8 mouse cellular contexts compared by ENCODE assay signal in genomic region chr4:104913291-104914129, GRCm38 (mm10). TPM values are rescaled to one million over a fixed set of nuclear protein-coding genes. Genes with fewer than 3 reads are reported as not detected.
DNase-seq lines count a peak whose midpoint lies in the region; ATAC-seq lines count a peak whose summit lies in the region.

TSS of gene Fyb2 (plus strand) at chr4:104913456.

- H3K4me1 ChIP-seq in forebrain, embryonic 12.5 days = peaks cover 10% of the 10 kb centered on the region
- peaks cover 12% of the 10 kb centered on the region for H3K4me1 ChIP-seq in midbrain, embryonic 10.5 days

- peak; percentile 48 for DNase-seq in kidney, adult 18-20 months
- no peak for DNase-seq in kidney, adult 11 months
- DNase-seq in kidney, postnatal 10 days = peak; percentile 39
- no peak for DNase-seq in midbrain, embryonic 10.5 days (ENCODE audit: low spot score)
- no peak for DNase-seq in thymus, adult 18-20 months
- no peak for DNase-seq in adrenal gland, postnatal 14 days
- no peak for DNase-seq in frontal cortex, postnatal 25 days (ENCODE audit: low spot score in 2 of 2)

- H3K4me3 ChIP-seq in forebrain, embryonic 12.5 days (replicated peaks) = peak within 1 kb of the TSS; percentile 16; the same call in 1 of the 2 replicates
- H3K4me3 ChIP-seq in midbrain, embryonic 10.5 days = peak within 1 kb of the TSS; percentile 38

- peaks cover 16% of the 10 kb centered on the region for H3K27me3 ChIP-seq in forebrain, embryonic 12.5 days
- peaks cover 30% of the 10 kb centered on the region for H3K27me3 ChIP-seq in midbrain, embryonic 10.5 days (ENCODE audit: low read depth, poor library complexity, severe bottlenecking)

- peak within 1 kb of the TSS; percentile 47 for H3K4me2 ChIP-seq in forebrain, embryonic 12.5 days

- no peaks in the 10 kb centered on the region for H3K9me3 ChIP-seq in forebrain, embryonic 12.5 days
- no peaks in the 10 kb centered on the region for H3K9me3 ChIP-seq in midbrain, embryonic 10.5 days (replicated peaks)

- WGBS in forebrain, embryonic 12.5 days = 17% methylated on average over 23 of the region's 23 CpGs
- 18% methylated on average over 23 of the region's 23 CpGs for WGBS in midbrain, embryonic 10.5 days

- no peak within 1 kb of the TSS for H3K27ac ChIP-seq in forebrain, embryonic 12.5 days
- H3K27ac ChIP-seq in midbrain, embryonic 10.5 days (replicated peaks) = 0 out of 2 replicates have a peak within 1 kb of the TSS, but pooled peaks have one; percentile 38

- no peak for ATAC-seq in forebrain, embryonic 12.5 days (ENCODE audit: low FRiP score)

- H3K9ac ChIP-seq in forebrain, embryonic 12.5 days = no peak within 1 kb of the TSS

- H3K36me3 ChIP-seq in forebrain, embryonic 12.5 days (replicated peaks) = no peaks in the 10 kb centered on the region
- no peaks in the 10 kb centered on the region for H3K36me3 ChIP-seq in midbrain, embryonic 10.5 days

RNA-seq across cellular contexts. Expression of gene Fyb2, which starts in this region (rescaled TPM):
- 0.19 and 0.33 TPM in 2 replicates for polyA plus RNA-seq in forebrain, embryonic 12.5 days (2016; fragmentation: Nextera tagmentation; extraction: Ambion mirVana)
- polyA plus RNA-seq in midbrain, embryonic 10.5 days (2016; fragmentation: Nextera tagmentation; extraction: Ambion mirVana) = 0.06 and 0.09 TPM in 2 replicates
- total RNA-seq in adrenal gland, postnatal 14 days (2021) = 0.19 and 0.41 TPM in 2 replicates

Comparison
In these comparisons a context has a peak if more than half of its experiments do, and no peak if none do; other contexts are left out.
1. DNase-seq: peak in kidney, adult 18-20 months (single experiment) and kidney, postnatal 10 days (single experiment); none in kidney, adult 11 months (single experiment), midbrain, embryonic 10.5 days (single experiment), thymus, adult 18-20 months (0 of 2), adrenal gland, postnatal 14 days (single experiment) and frontal cortex, postnatal 25 days (0 of 2).